Comparison of ENCODE assay signal across 8 mouse cellular contexts in genomic region chr12:4817361-4818101, GRCm38 (mm10). TPM values are rescaled to one million over a fixed set of nuclear protein-coding genes. Genes with fewer than 3 reads are reported as not detected.
DNase-seq lines count a peak whose midpoint lies in the region; ATAC-seq lines count a peak whose summit lies in the region.

Sf3b6 (plus strand) TSS chr12:4817544.

- peak; percentile 99 for ATAC-seq in inflammation-experienced regulatory T-cells, adult 6 months
- ATAC-seq in megakaryocyte-erythroid progenitor cell, adult 5-6 weeks (replicated peaks; ENCODE audit: low FRiP score, low TSS enrichment, poor library complexity, severe bottlenecking): peak; percentile 98

- intact Hi-C loops in gastrocnemius, postnatal 14 days (cut with DNase I; ENCODE audit: low total_unique reads): no loop called here
- intact Hi-C loops in left cerebral cortex, postnatal 10 days (cut with DNase I): no loop called here

- DNase-seq in adrenal gland, adult (ENCODE audit: inconsistent age in 2 of 2, low spot score in 1 of 2): peak; percentile 98 to 100
- DNase-seq in embryo, embryonic 10.5 days (ENCODE audit: low spot score): peak; percentile 99
- DNase-seq in gastrocnemius, postnatal 14 days: peak; percentile 99
- peak; percentile 97 to 99 for DNase-seq in left cerebral cortex, postnatal 10 days (ENCODE audit: extremely low spot score in 1 of 2, low spot score in 2 of 2)
- DNase-seq in right cerebral cortex, postnatal 25 days: peak; percentile 96
- DNase-seq in urinary bladder, postnatal 4 days (ENCODE audit: low spot score in 2 of 2): peak; percentile 96 to 99

RNA-seq across cellular contexts. Expression of gene Sf3b6, which starts in this region (rescaled TPM):
- 10 to 100 TPM; 41.3 to 44.8 TPM for total RNA-seq in gastrocnemius, postnatal 14 days (2021)
- polyA plus RNA-seq in inflammation-experienced regulatory T-cells, adult 6 months (2017; shearing (Covaris generic)): 100 to 1,000 TPM; 215 to 404 (median 344) TPM
- total RNA-seq in left cerebral cortex, postnatal 10 days (2021): 10 to 100 TPM; 95.6 to 98.8 TPM
- 172 and 266 TPM in 2 replicates for total RNA-seq in megakaryocyte-erythroid progenitor cell, adult 5-6 weeks (2014; fragmentation: Nextera tagmentation)
- total RNA-seq in megakaryocyte-erythroid progenitor cell, adult 5-6 weeks (2017): 189 and 198 TPM in 2 replicates

Comparison
In these comparisons a context has a peak if more than half of its experiments do, and no peak if none do; other contexts are left out.
1. Peak in every context shown above with its lines: DNase-seq and ATAC-seq.